Mouse (Mus musculus) heart, embryonic 12.5 days (tissue): ENCODE data around the gene Prkn. TPM values are rescaled to one million over a fixed set of nuclear protein-coding genes. Genes with fewer than 3 reads are reported as not detected.

Source experiments
- ATAC-seq: fragments of 200-750 bp; cut with Nextera tagmentation; 2 replicates; pipeline ENCODE4 v1.8.0; 2017; ENCODE audit warnings: moderate TSS enrichment, moderate library complexity; ENCODE audit not compliant: insufficient number of reproducible peaks, low FRiP score
- H3K27ac ChIP-seq: fragments of 300-500 bp; sonication (generic); 2 replicates; pipeline ENCODE4 v1.5.1; 2016; ENCODE audit warnings: mild to moderate bottlenecking, moderate library complexity; ENCODE audit not compliant: poor library complexity, severe bottlenecking
- H3K27me3 ChIP-seq: fragments of 300-500 bp; sonication (generic); replicated peaks from 2 replicates; pipeline ENCODE4 v1.6.1; 2016; ENCODE audit warnings: mild to moderate bottlenecking, moderate library complexity
- H3K36me3 ChIP-seq: fragments of 300-500 bp; sonication (generic); 2 replicates; pipeline ENCODE4 v1.6.1; 2016; ENCODE audit warnings: mild to moderate bottlenecking, moderate library complexity
- H3K4me1 ChIP-seq: fragments of 300-500 bp; sonication (generic); replicated peaks from 2 replicates; pipeline ENCODE4 v1.6.1; 2016; ENCODE audit warnings: mild to moderate bottlenecking
- H3K4me2 ChIP-seq: fragments of 300-500 bp; sonication (generic); 2 replicates; pipeline ENCODE4 v1.6.1; 2016; ENCODE audit warnings: mild to moderate bottlenecking, moderate library complexity
- H3K4me3 ChIP-seq: fragments of 300-500 bp; sonication (generic); 2 replicates; pipeline ENCODE4 v1.5.1; 2016; ENCODE audit warnings: mild to moderate bottlenecking
- H3K9ac ChIP-seq: fragments of 300-500 bp; sonication (generic); 2 replicates; pipeline ENCODE4 v1.6.1; 2016; ENCODE audit warnings: mild to moderate bottlenecking, moderate library complexity
- H3K9me3 ChIP-seq: fragments of 300-500 bp; sonication (generic); replicated peaks from 2 replicates; pipeline ENCODE4 v1.6.1; 2016; ENCODE audit warnings: mild to moderate bottlenecking, moderate library complexity
- WGBS: fragments of 180-500 bp; shearing (Covaris S2); methylation state at CpG from one replicate; pipeline ENCODE4 v1.1.7; 2016; 5-methylcytosine and 5-hydroxymethylcytosine counted together
- polyA plus RNA-seq: library from polyadenylated mRNA; unstranded; fragments of >200 nt; fragmentation: Nextera tagmentation; extraction: Ambion mirVana; gene quantifications from 2 replicates; pipeline ENCODE4 v1.2.1, GENCODE M21; 2016

Prkn gene
- polyA plus RNA-seq, 1 experiment from 2014 or later, result 1.5 TPM

DNA sequence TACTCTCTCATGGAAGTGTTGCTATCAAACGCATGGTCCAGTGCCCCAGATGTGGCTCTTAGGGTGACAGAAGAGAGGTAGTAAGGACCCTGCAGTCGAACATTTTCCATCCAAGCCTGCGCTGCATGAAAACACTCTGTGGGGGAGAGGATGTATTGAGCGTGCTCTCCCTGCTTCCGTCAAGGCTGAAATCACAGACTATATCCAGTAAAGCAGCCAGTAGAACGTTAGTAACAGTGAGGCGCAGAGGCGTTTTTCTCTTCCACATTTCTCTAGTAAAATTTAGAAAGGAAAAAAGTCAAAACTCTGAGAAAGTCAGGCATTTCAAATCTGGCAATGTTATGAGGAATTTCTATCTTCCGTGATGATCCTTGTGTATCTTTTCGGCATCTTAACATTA lies 897.7 kb downstream of the Prkn start:
- Histone ChIP-seq H3K9me3 (no peaks in the 10 kb centered on the region), H3K4me1 (peaks cover 3% of the 10 kb centered on the region; the same call in 1 of the 2 replicates), H3K4me3 (no peak overlapping the region), H3K27me3 (no peaks in the 10 kb centered on the region; the same call in 1 of the 2 replicates), H3K27ac (no peak overlapping the region), H3K4me2 (no peak overlapping the region), H3K36me3 (no peaks in the 10 kb centered on the region), H3K9ac (no peak overlapping the region)
- no peak for ATAC-seq
- WGBS, result 90% methylated on average over 10 of the region's 10 CpGs

DNA sequence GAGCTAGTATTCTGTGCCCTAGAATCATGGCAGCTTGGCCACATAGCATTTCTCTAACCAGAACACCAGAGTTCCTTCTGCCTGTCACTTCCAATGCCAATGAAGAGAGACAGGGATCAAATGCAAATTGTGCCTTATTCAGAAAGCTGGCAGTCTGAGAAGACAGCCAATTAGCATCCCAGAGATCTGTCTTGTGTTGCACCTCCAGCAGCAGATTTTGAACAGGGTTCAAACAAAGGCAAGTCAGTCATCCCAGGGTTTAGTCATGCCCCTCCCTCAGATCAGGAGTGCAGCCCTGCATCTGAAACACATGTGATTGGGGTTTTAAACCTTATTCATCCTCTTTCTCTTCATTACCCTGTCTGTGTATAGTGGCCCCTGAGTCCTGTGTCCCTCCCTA lies 900.5 kb downstream of the Prkn start:
- Histone ChIP-seq H3K9ac (no peak overlapping the region), H3K9me3 (no peaks in the 10 kb centered on the region), H3K4me3 (no peak overlapping the region), H3K4me2 (no peak overlapping the region), H3K4me1 (peaks cover 9% of the 10 kb centered on the region), H3K27ac (no peak overlapping the region), H3K27me3 (peaks cover 7% of the 10 kb centered on the region), H3K36me3 (no peaks in the 10 kb centered on the region)
- ATAC-seq, result no peak

DNA sequence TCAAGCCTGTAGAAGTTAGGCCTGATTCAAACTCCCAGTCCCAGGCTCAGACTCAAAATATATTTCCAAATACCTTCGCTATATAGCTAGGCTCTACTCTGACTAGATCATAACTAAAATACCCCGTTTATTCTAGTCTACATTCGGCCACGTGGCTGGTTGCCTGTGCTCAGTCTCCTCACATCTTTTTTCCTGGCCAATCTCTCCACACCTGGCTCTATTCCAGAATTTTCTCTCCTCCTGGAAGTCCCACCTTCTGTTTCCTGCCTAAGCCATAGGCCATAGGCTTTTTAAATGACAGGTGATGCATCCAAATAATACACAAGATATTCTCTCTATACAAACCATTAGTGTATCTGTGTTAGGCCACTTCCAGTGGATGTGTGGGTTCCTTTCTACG lies 901.0 kb downstream of the Prkn start:
- no peaks in the 10 kb centered on the region for H3K36me3 ChIP-seq
- 79% methylated on average over 5 of the region's 5 CpGs for WGBS
- peaks cover 9% of the 10 kb centered on the region for H3K4me1 ChIP-seq

DNA sequence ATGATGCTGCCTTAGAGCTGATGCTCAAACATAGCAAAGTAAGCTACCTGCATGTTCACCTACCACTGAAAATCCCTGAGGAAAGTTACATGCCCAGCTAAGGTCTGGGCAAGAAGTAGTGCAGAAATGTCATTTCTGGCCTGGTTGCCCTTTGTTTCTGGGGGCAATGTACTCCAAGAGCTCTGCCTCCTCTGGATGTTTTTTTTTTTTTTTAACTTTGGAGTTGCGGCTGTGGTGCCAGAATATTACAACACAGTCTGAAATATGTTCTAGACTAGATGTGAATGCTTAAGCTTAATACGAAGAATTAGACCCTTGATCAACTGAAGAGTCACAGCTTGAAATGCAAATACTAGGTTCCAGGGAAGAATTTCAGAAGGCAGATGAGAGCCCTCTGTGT lies 911.1 kb downstream of the Prkn start:
- WGBS, result 86% methylated on average over 2 of the region's 2 CpGs

More for the DNA sequence above, 901.0 kb downstream of the Prkn start:
- Histone ChIP-seq H3K9me3 (no peaks in the 10 kb centered on the region), H3K9ac (no peak overlapping the region), H3K4me3 (no peak overlapping the region), H3K4me2 (no peak overlapping the region), H3K27ac (no peak overlapping the region), H3K27me3 (peaks cover 11% of the 10 kb centered on the region)
- no peak for ATAC-seq

DNA sequence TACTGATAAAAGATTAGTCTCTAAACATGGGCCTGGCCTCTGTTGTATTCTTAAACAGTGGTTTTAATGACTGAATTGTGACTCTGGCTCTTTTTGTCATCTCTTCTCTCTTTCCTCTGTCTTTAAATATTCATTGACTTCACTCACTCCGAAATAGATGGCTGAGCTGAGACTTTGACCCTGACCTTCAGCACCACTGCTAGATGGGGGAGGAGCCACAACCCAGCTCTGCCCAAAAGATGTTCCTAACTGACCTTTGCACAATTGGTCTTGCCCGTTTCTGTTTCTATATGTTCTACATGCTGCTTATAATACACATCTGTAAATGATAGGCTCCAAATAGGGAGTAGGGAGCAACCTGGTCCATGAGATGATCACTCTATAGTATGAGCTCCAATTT lies 912.5 kb downstream of the Prkn start:
- ATAC-seq, result no peak
- no peaks in the 10 kb centered on the region for H3K9me3 ChIP-seq
- no peaks in the 10 kb centered on the region for H3K4me1 ChIP-seq
- no peaks in the 10 kb centered on the region for H3K36me3 ChIP-seq
- no peak overlapping the region for H3K9ac ChIP-seq
- WGBS, result 53% methylated on average over 2 of the region's 2 CpGs
- H3K27me3 ChIP-seq, result no peaks in the 10 kb centered on the region
- H3K4me2 ChIP-seq, result no peak overlapping the region
- no peak overlapping the region for H3K4me3 ChIP-seq
- no peak overlapping the region for H3K27ac ChIP-seq

More for the DNA sequence above, 911.1 kb downstream of the Prkn start:
- Histone ChIP-seq H3K9me3 (no peaks in the 10 kb centered on the region), H3K4me3 (no peak overlapping the region), H3K4me1 (no peaks in the 10 kb centered on the region), H3K36me3 (no peaks in the 10 kb centered on the region), H3K27ac (no peak overlapping the region), H3K9ac (no peak overlapping the region), H3K27me3 (no peaks in the 10 kb centered on the region), H3K4me2 (no peak overlapping the region)
- no peak for ATAC-seq

DNA sequence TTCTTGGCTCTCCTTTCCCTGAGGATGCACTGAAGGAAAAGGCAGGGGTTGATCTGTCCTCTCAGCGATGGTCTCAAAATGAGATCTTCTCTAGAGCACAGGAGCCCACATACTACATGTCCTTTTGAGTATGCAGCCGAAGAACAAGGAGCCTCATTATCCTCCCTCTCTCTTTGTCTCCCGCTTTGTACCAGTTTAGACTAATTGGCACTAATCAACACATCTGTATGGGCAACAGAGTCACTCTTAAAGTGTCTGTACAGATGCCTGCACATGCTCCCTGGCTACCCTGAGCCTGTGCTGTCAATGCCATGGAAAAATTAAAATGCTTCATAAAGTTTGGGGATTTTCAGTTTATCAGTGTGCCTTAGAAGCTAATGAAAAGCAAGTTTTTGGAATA lies 924.9 kb downstream of the Prkn start:
- no peak overlapping the region for H3K27ac ChIP-seq
- H3K4me3 ChIP-seq, result no peak overlapping the region
- no peak for ATAC-seq
- H3K36me3 ChIP-seq, result no peaks in the 10 kb centered on the region
- no peak overlapping the region for H3K4me2 ChIP-seq
- H3K9me3 ChIP-seq, result no peaks in the 10 kb centered on the region
- H3K9ac ChIP-seq, result no peak overlapping the region
- H3K4me1 ChIP-seq, result no peaks in the 10 kb centered on the region
- H3K27me3 ChIP-seq, result peaks cover 7% of the 10 kb centered on the region; the same call in 1 of the 2 replicates
- 65% methylated on average over 3 of the region's 3 CpGs for WGBS

DNA sequence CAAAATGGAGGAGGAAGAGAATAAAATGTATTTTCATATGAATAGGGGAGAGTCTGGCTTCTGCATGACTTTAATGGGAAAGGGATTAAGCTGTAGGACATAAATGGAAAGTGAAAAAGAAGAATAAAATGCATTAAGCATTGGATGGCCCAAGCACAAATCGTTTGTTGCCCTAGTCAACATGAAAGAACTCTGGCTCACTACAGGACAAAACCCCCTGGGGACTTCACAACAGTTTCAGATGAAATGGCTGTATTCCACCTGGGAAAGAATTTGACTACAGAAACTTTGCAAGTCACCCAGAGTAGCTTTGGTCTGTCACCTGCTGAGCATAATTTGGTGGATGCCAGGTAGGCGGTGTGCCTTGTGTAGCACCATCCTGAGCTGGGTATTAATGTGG lies 925.4 kb downstream of the Prkn start:
- 66% methylated on average over 2 of the region's 2 CpGs for WGBS
- no peak overlapping the region for H3K27ac ChIP-seq
- ATAC-seq, result no peak
- H3K4me2 ChIP-seq, result no peak overlapping the region
- H3K36me3 ChIP-seq, result no peaks in the 10 kb centered on the region
- no peaks in the 10 kb centered on the region for H3K4me1 ChIP-seq
- H3K27me3 ChIP-seq, result peaks cover 7% of the 10 kb centered on the region; the same call in 1 of the 2 replicates
- no peak overlapping the region for H3K9ac ChIP-seq
- no peaks in the 10 kb centered on the region for H3K9me3 ChIP-seq
- no peak overlapping the region for H3K4me3 ChIP-seq

DNA sequence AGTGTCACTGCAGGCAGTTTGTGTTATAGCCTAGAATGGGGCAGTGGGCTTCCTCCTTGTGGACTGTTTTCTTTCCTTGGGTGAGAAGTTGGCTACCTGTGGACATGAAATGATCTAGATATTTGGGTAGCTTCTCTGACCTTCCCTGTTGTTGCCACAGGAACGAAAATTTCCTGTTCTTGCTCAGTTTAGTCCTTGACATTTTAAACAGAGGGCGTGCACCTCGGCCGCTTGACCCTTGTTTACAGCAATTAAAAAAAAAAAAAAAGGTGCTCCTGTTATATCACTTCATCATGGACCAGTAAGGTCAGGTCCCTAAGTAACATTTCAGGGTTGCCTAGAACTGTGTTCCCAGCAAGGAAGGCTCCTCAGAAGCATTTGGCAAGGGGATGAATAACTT lies 927.1 kb downstream of the Prkn start:
- Histone ChIP-seq H3K27ac (no peak overlapping the region), H3K4me1 (no peaks in the 10 kb centered on the region), H3K4me3 (no peak overlapping the region), H3K9me3 (no peaks in the 10 kb centered on the region), H3K9ac (no peak overlapping the region), H3K27me3 (peaks cover 7% of the 10 kb centered on the region; the same call in 1 of the 2 replicates), H3K36me3 (no peaks in the 10 kb centered on the region), H3K4me2 (no peak overlapping the region)
- 76% methylated on average over 4 of the region's 4 CpGs for WGBS
- no peak for ATAC-seq

DNA sequence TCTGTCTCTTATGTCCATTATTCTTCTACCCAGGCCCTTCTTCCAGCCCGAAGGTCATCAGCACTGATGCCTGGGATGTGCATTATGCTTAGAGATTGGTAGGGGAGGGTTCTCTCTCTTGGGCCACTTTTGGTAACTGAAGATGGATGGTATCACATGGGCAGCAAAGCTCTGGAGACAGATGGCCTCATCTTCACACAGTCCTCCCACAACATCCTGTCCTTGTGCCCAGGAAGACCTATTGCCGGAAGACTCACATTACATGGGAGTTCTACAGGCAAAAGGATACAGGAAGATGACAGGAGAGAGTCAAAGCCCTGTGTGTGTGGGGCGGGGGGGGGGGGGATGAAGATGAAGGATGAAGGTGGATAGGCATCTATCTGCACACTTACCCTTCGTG lies 928.2 kb downstream of the Prkn start:
- Histone ChIP-seq H3K27ac (no peak overlapping the region), H3K9me3 (no peaks in the 10 kb centered on the region), H3K9ac (no peak overlapping the region), H3K36me3 (no peaks in the 10 kb centered on the region), H3K4me1 (no peaks in the 10 kb centered on the region), H3K4me3 (no peak overlapping the region), H3K27me3 (peaks cover 7% of the 10 kb centered on the region; the same call in 1 of the 2 replicates), H3K4me2 (no peak overlapping the region)
- 72% methylated on average over 4 of the region's 4 CpGs for WGBS
- no peak for ATAC-seq

DNA sequence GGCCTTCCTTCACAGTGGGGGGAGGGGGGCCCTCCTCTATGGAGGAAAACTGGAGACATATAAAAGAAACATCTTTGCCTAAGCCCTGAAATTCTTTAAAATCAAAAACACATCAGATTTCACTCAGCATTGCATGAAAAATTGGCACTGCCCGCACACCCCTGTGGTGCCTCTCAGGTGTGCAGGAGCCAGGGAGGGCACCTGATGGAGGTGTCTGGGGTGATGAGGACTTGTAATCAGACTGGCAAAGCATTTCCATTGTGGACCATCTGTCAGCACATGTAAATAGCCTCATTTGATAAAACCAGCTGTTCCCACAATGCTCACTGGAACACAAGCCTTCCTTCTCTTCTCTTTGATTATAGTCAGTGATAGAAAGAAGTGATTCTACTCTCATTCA lies 928.8 kb downstream of the Prkn start:
- H3K9ac ChIP-seq, result no peak overlapping the region
- H3K9me3 ChIP-seq, result no peaks in the 10 kb centered on the region
- H3K4me2 ChIP-seq, result no peak overlapping the region
- no peak overlapping the region for H3K27ac ChIP-seq
- H3K36me3 ChIP-seq, result no peaks in the 10 kb centered on the region
- no peak for ATAC-seq
- no peak overlapping the region for H3K4me3 ChIP-seq
- 83% methylated on average over 1 of the region's 1 CpGs for WGBS
- H3K4me1 ChIP-seq, result no peaks in the 10 kb centered on the region
- H3K27me3 ChIP-seq, result peaks cover 7% of the 10 kb centered on the region; the same call in 1 of the 2 replicates

DNA sequence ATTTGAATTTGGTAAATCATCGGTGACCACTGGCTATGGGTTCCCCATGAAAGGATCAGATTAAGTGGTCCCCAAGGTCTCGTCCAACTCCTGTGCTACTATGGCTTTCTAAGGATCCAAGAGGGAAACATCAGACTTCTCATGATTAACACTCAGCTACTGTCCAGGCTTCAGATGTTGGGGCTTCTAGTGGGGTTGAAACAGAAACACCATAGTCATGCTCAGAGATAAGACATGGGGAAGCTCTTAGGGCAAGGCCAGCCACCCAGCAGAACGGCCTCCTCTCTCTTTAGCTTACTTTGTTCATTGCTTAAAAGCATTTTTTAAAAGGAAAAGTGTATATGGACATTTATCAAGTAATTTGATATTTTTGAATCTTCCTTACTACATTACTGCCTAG lies 929.3 kb downstream of the Prkn start:
- Histone ChIP-seq H3K4me1 (no peaks in the 10 kb centered on the region), H3K27me3 (peaks cover 7% of the 10 kb centered on the region; the same call in 1 of the 2 replicates), H3K4me2 (no peak overlapping the region), H3K27ac (no peak overlapping the region), H3K4me3 (no peak overlapping the region), H3K36me3 (no peaks in the 10 kb centered on the region), H3K9me3 (no peaks in the 10 kb centered on the region), H3K9ac (no peak overlapping the region)
- no peak for ATAC-seq
- 78% methylated on average over 3 of the region's 3 CpGs for WGBS

DNA sequence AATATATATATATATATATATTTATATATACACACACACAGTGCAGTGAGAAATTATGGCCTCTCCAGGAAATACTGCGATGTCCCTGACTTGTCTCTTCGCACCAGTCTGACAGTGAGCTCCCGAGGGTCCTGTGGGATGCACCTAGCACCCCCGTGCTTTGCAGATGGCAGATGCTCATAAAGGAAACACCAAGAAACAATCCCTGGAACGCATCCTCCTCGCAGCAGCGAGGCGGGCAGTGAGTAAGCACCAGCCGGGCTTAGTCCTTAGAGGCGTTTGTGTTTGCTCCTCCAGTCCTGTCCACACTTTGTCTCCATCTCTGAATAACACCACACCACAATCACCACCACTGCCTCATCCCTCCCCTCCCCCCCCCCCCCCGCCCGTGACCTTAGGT lies 939.4 kb downstream of the Prkn start:
- Histone ChIP-seq H3K4me3 (no peak overlapping the region), H3K27me3 (no peaks in the 10 kb centered on the region; the same call in 1 of the 2 replicates), H3K36me3 (no peaks in the 10 kb centered on the region), H3K27ac (no peak overlapping the region), H3K9ac (no peak overlapping the region), H3K9me3 (no peaks in the 10 kb centered on the region), H3K4me1 (no peaks in the 10 kb centered on the region), H3K4me2 (no peak overlapping the region)
- WGBS, result 75% methylated on average over 11 of the region's 12 CpGs
- ATAC-seq, result no peak
